Mouse (Mus musculus) ES-Bruce4 (cell line): ENCODE data around the gene Bpifa3.

ENCODE experiments used
- CTCF ChIP-seq: IDR thresholded peaks from one replicate; pipeline ENCODE4 v1.8.1; 2011; ENCODE audit warnings: low read depth, low read length
- EP300 ChIP-seq: IDR thresholded peaks from 2 replicates; pipeline ENCODE4 v1.6.1; 2011; ENCODE audit warnings: low read depth, low read length; ENCODE audit not compliant: insufficient read depth

GRCm38 (mm10) chr2:154171621-154172020 is 41.5 kb downstream of the Bpifa3 start:
- no peak for TF ChIP-seq EP300
- TF ChIP-seq CTCF: no peak
